Mouse (Mus musculus): ENCODE data around the gene Gucy2c. TPM values are rescaled to one million over a fixed set of nuclear protein-coding genes. Genes with fewer than 3 reads are reported as not detected.

Gene Gucy2c
- polyA plus RNA-seq, 1 experiment from 2014 or later = 0.06 TPM

- Histone ChIP-seq H3K4me3 (no peak overlapping the region), H3K36me3 (no peaks in the 10 kb centered on the region), H3K27me3 (no peaks in the 10 kb centered on the region), H3K4me1 (no peaks in the 10 kb centered on the region), H3K9me3 (no peaks in the 10 kb centered on the region), H3K4me2 (no peak overlapping the region), H3K9ac (no peak overlapping the region), H3K27ac (no peak overlapping the region)
- 74% methylated on average over 5 of the region's 5 CpGs for WGBS
- ATAC-seq (ENCODE audit: insufficient number of reproducible peaks, low FRiP score, low TSS enrichment, low read depth) = no peak
Observed at GRCm38 (mm10) chr6:136653331-136653730, 128.2 kb downstream of the Gucy2c start.

GRCm38 (mm10) chr6:136650664-136651063 is 130.9 kb downstream of the Gucy2c start:
- H3K4me2 ChIP-seq = no peak overlapping the region
- WGBS = 80% methylated on average over 8 of the region's 8 CpGs
- H3K4me1 ChIP-seq = peaks cover 5% of the 10 kb centered on the region; the same call in 1 of the 2 replicates
- no peaks in the 10 kb centered on the region for H3K27me3 ChIP-seq
- no peak overlapping the region for H3K9ac ChIP-seq
- H3K4me3 ChIP-seq = no peak overlapping the region
- no peaks in the 10 kb centered on the region for H3K9me3 ChIP-seq
- no peak overlapping the region for H3K27ac ChIP-seq
- no peak for ATAC-seq (ENCODE audit: insufficient number of reproducible peaks, low FRiP score, low TSS enrichment, low read depth)
- no peaks in the 10 kb centered on the region for H3K36me3 ChIP-seq

- no peak overlapping the region for H3K9ac ChIP-seq
- no peak overlapping the region for H3K27ac ChIP-seq
- H3K4me3 ChIP-seq = no peak overlapping the region
- peaks cover 5% of the 10 kb centered on the region; the same call in 1 of the 2 replicates for H3K4me1 ChIP-seq
- no peak overlapping the region for H3K4me2 ChIP-seq
- no peak for ATAC-seq (ENCODE audit: insufficient number of reproducible peaks, low FRiP score, low TSS enrichment, low read depth)
- H3K9me3 ChIP-seq = no peaks in the 10 kb centered on the region
- no peaks in the 10 kb centered on the region for H3K27me3 ChIP-seq
- WGBS = 67% methylated on average over 10 of the region's 10 CpGs
- H3K36me3 ChIP-seq = no peaks in the 10 kb centered on the region
Observed at GRCm38 (mm10) chr6:136647455-136647861, 134.1 kb downstream of the Gucy2c start.

Small RNA genes within 50 kb of the gene (microRNA-seq; reads per million reads assigned to microRNA genes)
- not detected for gene Gm44364

Other genes with a start within 250 kb of the Gucy2c start
- gene Plbd1, start 119.8 kb downstream of the Gucy2c start, polyA plus RNA-seq (2015; fragmentation: Nextera tagmentation; extraction: Ambion mirVana) = 35.1 and 35.8 TPM in 2 replicates
- 0.25 and 0.54 TPM in 2 replicates for gene Hist4h4, start 22.6 kb upstream of the Gucy2c start, polyA plus RNA-seq (2015; fragmentation: Nextera tagmentation; extraction: Ambion mirVana)
- gene H2afj, start 26.5 kb upstream of the Gucy2c start, polyA plus RNA-seq (2015; fragmentation: Nextera tagmentation; extraction: Ambion mirVana) = 140 and 142 TPM in 2 replicates
- 1.1 and 1.4 TPM in 2 replicates for gene BC049715, start 45.9 kb upstream of the Gucy2c start, polyA plus RNA-seq (2015; fragmentation: Nextera tagmentation; extraction: Ambion mirVana)
- gene Wbp11, start 46.5 kb upstream of the Gucy2c start, polyA plus RNA-seq (2015; fragmentation: Nextera tagmentation; extraction: Ambion mirVana) = 90.4 and 90.9 TPM in 2 replicates
- 0.56 and 0.62 TPM in 2 replicates for gene Smco3, start 53.7 kb upstream of the Gucy2c start, polyA plus RNA-seq (2015; fragmentation: Nextera tagmentation; extraction: Ambion mirVana)
- 2.9 and 3.9 TPM in 2 replicates for gene Art4, start 76.0 kb upstream of the Gucy2c start, polyA plus RNA-seq (2015; fragmentation: Nextera tagmentation; extraction: Ambion mirVana)
- 350 and 381 TPM in 2 replicates for gene Mgp, start 94.1 kb upstream of the Gucy2c start, polyA plus RNA-seq (2015; fragmentation: Nextera tagmentation; extraction: Ambion mirVana)
- gene Erp27, start 140.4 kb upstream of the Gucy2c start, polyA plus RNA-seq (2015; fragmentation: Nextera tagmentation; extraction: Ambion mirVana) = 0.53 and 0.72 TPM in 2 replicates
- 0.19 TPM in 1 of 2 replicates, not detected in the other for gene Pde6h, start 142.1 kb upstream of the Gucy2c start, polyA plus RNA-seq (2015; fragmentation: Nextera tagmentation; extraction: Ambion mirVana)
- gene Arhgdib, start 160.1 kb upstream of the Gucy2c start, polyA plus RNA-seq (2015; fragmentation: Nextera tagmentation; extraction: Ambion mirVana) = 166 and 167 TPM in 2 replicates

All from limb, embryonic 15.5 days (tissue).